Mouse (Mus musculus) heart, adult 2 months (tissue): ENCODE measurements around the gene Xrcc1.
A peak's percentile ranks its signal among the peaks of the same experiment; 100 is the strongest.

Experiments used
- CTCF ChIP-seq: fragments of 200-600 bp; IDR thresholded peaks from 2 replicates; pipeline ENCODE4 v1.8.1; 2022; ENCODE audit warnings: antibody characterized with exemption, mild to moderate bottlenecking, moderate library complexity
- EP300 ChIP-seq: fragments of 200-500 bp; IDR thresholded peaks from 2 replicates; pipeline ENCODE4 v1.6.1; 2011; ENCODE audit warnings: low read depth, low read length, control low read depth; ENCODE audit not compliant: insufficient read depth
- POLR2A ChIP-seq: fragments of 200-500 bp; IDR thresholded peaks from 2 replicates; pipeline ENCODE4 v1.6.1; 2011; ENCODE audit warnings: mild to moderate bottlenecking, low read depth, low read length, control low read depth; ENCODE audit not compliant: insufficient read depth

DNA sequence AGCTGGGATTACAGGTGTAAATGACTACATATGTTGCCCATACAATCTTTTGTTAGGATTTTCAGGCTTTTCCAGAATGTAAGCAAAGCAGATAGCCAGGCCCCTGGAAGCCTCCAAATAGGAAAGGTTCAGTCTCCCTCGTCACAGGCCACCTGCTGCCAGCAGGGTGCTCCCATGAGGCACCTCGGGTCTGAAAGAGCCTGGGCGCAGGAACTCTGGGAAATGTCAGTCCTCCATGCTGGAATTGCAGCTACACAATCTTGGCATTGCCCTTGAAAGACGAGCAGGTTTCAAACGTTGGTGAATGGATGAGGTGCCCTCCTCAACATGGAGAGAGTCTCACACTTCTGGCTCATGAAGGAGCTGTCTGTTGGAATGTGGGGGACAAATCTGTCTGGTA is 7.9 kb upstream of the Xrcc1 start:
- peak; percentile 41 for TF ChIP-seq CTCF
- 0 out of 2 replicates have a peak, but pooled peaks have one; percentile 2 for TF ChIP-seq POLR2A
- no peak for TF ChIP-seq EP300
